Comparison of ENCODE assay signal across 8 mouse cellular contexts in the genomic region with DNA sequence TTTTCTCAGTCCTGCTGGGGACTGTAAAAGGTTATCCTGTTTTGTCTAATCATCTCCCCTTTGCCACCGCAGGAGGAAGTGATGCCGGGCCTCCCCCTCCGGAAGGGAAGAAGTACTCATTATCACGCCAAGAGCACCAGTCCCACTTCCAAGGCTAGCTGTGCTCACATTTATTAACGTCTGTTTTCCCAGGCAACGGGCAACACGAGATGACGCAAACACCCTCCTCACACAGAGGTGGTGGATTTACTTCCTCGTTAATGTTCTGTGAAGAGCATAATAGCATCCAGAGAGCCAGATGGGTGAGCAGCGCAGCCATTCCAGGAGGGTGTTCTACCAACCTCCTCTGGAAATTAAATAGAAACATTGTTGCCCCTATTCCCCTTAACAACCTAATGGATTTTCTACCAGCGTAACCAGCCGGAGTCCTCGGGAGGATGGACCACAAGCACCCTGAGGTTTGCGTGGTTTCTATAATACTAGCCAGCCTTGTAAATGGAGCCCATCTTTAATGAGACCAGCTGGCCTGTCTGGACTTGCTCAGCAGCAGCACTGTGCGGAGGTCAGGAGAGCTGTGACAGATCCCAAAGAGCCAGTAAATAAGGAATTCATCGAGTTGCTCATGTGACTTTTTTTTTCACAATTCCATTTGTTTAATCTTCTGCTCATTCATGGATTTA. TPM values are rescaled to one million over a fixed set of nuclear protein-coding genes. Genes with fewer than 3 reads are reported as not detected.
DNase-seq lines count a peak whose midpoint lies in the region; ATAC-seq and TF ChIP-seq lines count a peak whose summit lies in the region.

No protein-coding gene starts in this region.

- no peak for TF ChIP-seq CTCF in forebrain, postnatal 0 days (IDR thresholded peaks at IDR 0.05; ENCODE audit: low read depth)

- H3K4me3 ChIP-seq in forebrain, embryonic 11.5 days (ENCODE audit: low read depth, low read length): no peak overlapping the region
- no peak overlapping the region for H3K4me3 ChIP-seq in forebrain, postnatal 0 days (ENCODE audit: low read depth, low read length)
- no peak overlapping the region for H3K4me3 ChIP-seq in hindbrain, embryonic 16.5 days (ENCODE audit: low read length)
- H3K4me3 ChIP-seq in megakaryocyte, embryonic 14.5 days (replicated peaks): peak overlapping the region; percentile 88

- peak overlapping the region; percentile 31; the same call in 1 of the 2 replicates for H3K27ac ChIP-seq in forebrain, embryonic 11.5 days (ENCODE audit: low read depth, low read length)
- H3K27ac ChIP-seq in forebrain, postnatal 0 days (ENCODE audit: low read depth, low read length): no peak overlapping the region
- peak overlapping the region; percentile 45 for H3K27ac ChIP-seq in hindbrain, embryonic 16.5 days (ENCODE audit: low read depth, low read length)

- no peak for ATAC-seq in forebrain, embryonic 11.5 days (replicated peaks; ENCODE audit: low FRiP score)
- no peak for ATAC-seq in forebrain, postnatal 0 days
- peak; percentile 71 for ATAC-seq in hindbrain, embryonic 16.5 days

- WGBS in forebrain, embryonic 11.5 days: 65% methylated on average over 16 of the region's 16 CpGs
- WGBS in forebrain, postnatal 0 days: 52% methylated on average over 16 of the region's 16 CpGs
- WGBS in hindbrain, embryonic 16.5 days: 48% methylated on average over 16 of the region's 16 CpGs

- no peak overlapping the region for H3K4me2 ChIP-seq in forebrain, embryonic 11.5 days (ENCODE audit: low read depth, low read length, severe bottlenecking)
- no peak overlapping the region for H3K4me2 ChIP-seq in forebrain, postnatal 0 days (ENCODE audit: low read depth)
- no peak overlapping the region for H3K4me2 ChIP-seq in hindbrain, embryonic 16.5 days (ENCODE audit: low read length)

- no peaks in the 10 kb centered on the region for H3K36me3 ChIP-seq in forebrain, embryonic 11.5 days (ENCODE audit: control insufficient read depth, insufficient read depth, low read length)
- H3K36me3 ChIP-seq in forebrain, postnatal 0 days (ENCODE audit: insufficient read depth): no peaks in the 10 kb centered on the region; the same call in 1 of the 2 replicates
- 0 out of 2 replicates have a peak, but pooled peaks cover 2% of the 10 kb centered on the region for H3K36me3 ChIP-seq in hindbrain, embryonic 16.5 days (ENCODE audit: control insufficient read depth, insufficient read depth, low read length)
- peaks cover 5% of the 10 kb centered on the region for H3K36me3 ChIP-seq in megakaryocyte, embryonic 14.5 days (replicated peaks; ENCODE audit: low read length)

- H3K9ac ChIP-seq in forebrain, embryonic 11.5 days (ENCODE audit: low read length): no peak overlapping the region
- no peak overlapping the region for H3K9ac ChIP-seq in forebrain, postnatal 0 days
- no peak overlapping the region for H3K9ac ChIP-seq in hindbrain, embryonic 16.5 days (ENCODE audit: low read depth, low read length)

- H3K4me1 ChIP-seq in forebrain, embryonic 11.5 days (replicated peaks; ENCODE audit: control insufficient read depth, insufficient read depth, low read length): no peaks in the 10 kb centered on the region
- no peaks in the 10 kb centered on the region for H3K4me1 ChIP-seq in forebrain, postnatal 0 days (ENCODE audit: insufficient read depth)
- peaks cover 5% of the 10 kb centered on the region; the same call in 1 of the 2 replicates for H3K4me1 ChIP-seq in hindbrain, embryonic 16.5 days (ENCODE audit: control insufficient read depth, insufficient read depth, low read depth, low read length)
- H3K4me1 ChIP-seq in megakaryocyte, embryonic 14.5 days: peaks cover 72% of the 10 kb centered on the region

- DNase-seq in forebrain, embryonic 11.5 days (ENCODE audit: low spot score): no peak
- no peak for DNase-seq in forebrain, postnatal 0 days
- peak; percentile 76 for DNase-seq in MN1 (ENCODE audit: low spot score)
- DNase-seq in thymus, postnatal 10 days (ENCODE audit: low spot score in 2 of 2): no peak
- DNase-seq in ovary, postnatal 14 days (ENCODE audit: low spot score): no peak
- DNase-seq in gastrocnemius, postnatal 25 days: no peak

- no peaks in the 10 kb centered on the region for H3K9me3 ChIP-seq in forebrain, embryonic 11.5 days (ENCODE audit: control insufficient read depth, low read length)
- H3K9me3 ChIP-seq in forebrain, postnatal 0 days (ENCODE audit: low read length): no peaks in the 10 kb centered on the region
- no peaks in the 10 kb centered on the region for H3K9me3 ChIP-seq in hindbrain, embryonic 16.5 days (ENCODE audit: control insufficient read depth, low read length)
- H3K9me3 ChIP-seq in megakaryocyte, embryonic 14.5 days: peaks cover 4% of the 10 kb centered on the region

- no peaks in the 10 kb centered on the region for H3K27me3 ChIP-seq in forebrain, embryonic 11.5 days (ENCODE audit: control insufficient read depth, insufficient read depth, low read length)
- H3K27me3 ChIP-seq in forebrain, postnatal 0 days (ENCODE audit: insufficient read depth, low read length): no peaks in the 10 kb centered on the region
- H3K27me3 ChIP-seq in hindbrain, embryonic 16.5 days (replicated peaks; ENCODE audit: control insufficient read depth, insufficient read depth, low read length): no peaks in the 10 kb centered on the region
- H3K27me3 ChIP-seq in megakaryocyte, embryonic 14.5 days (replicated peaks): no peaks in the 10 kb centered on the region

RNA-seq across cellular contexts. Expression of a gene that starts 28.1 kb away (rescaled TPM):
- polyA plus RNA-seq in forebrain, embryonic 11.5 days (2014; fragmentation: Nextera tagmentation; extraction: Ambion mirVana): 1.4 and 1.6 TPM in 2 replicates
- 25.6 and 31.8 TPM in 2 replicates for total RNA-seq in forebrain, postnatal 0 days (2014; rRNA removed)
- polyA plus RNA-seq in forebrain, postnatal 0 days (2015; fragmentation: Nextera tagmentation; extraction: Ambion mirVana): 12.2 and 15.3 TPM in 2 replicates
- 14.5 and 15.6 TPM in 2 replicates for polyA plus RNA-seq in hindbrain, embryonic 16.5 days (2015; fragmentation: Nextera tagmentation; extraction: Ambion mirVana)
- polyA plus RNA-seq in megakaryocyte, embryonic 14.5 days (2012; ENCODE audit: insufficient read depth, low replicate concordance): 1.7 and 3.2 TPM in 2 replicates
- total RNA-seq in gastrocnemius, postnatal 25 days (2021): under 1 TPM in 1 of 2 experiments, not detected in 1; 0.19 TPM
